Mouse (Mus musculus): Measurements from ENCODE around the gene Ppp3ca. TPM values are rescaled to one million over a fixed set of nuclear protein-coding genes. Genes with fewer than 3 reads are reported as not detected.

The Ppp3ca gene
- polyA plus RNA-seq, 1 experiment from 2014 or later = 84.3 TPM

- no peak overlapping the region for H3K4me3 ChIP-seq (replicated peaks)
- H3K4me1 ChIP-seq = no peaks in the 10 kb centered on the region
- WGBS = 93% methylated on average over 3 of the region's 3 CpGs
- no peak for ATAC-seq (ENCODE audit: low FRiP score)
- no peaks in the 10 kb centered on the region for H3K36me3 ChIP-seq (replicated peaks)
- H3K27me3 ChIP-seq = no peaks in the 10 kb centered on the region
- no peak overlapping the region for H3K27ac ChIP-seq
- H3K9ac ChIP-seq = no peak overlapping the region
- no peaks in the 10 kb centered on the region for H3K9me3 ChIP-seq
- H3K4me2 ChIP-seq = no peak overlapping the region
Observed at GRCm38 (mm10) chr3:136941602-136941926, 271.6 kb downstream of the Ppp3ca start.

DNA sequence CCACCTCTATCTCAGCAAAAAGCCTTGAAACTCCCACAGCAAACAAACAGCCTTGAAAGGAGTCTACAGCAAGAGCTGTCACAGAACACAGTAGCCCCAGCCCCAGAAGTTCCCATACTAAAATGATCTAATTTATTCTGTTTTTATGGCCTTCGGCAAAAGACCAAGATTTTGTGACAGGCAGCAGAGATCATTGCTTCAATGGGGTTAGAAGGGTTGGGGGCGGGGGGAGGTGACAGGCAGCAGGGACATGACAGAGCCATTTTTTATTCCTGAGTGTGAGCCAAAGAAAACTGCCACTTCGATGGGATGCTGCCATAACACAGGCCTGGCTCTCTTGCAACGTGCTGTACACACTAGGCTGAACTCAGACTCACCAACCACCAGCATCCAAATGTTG lies 275.6 kb downstream of the Ppp3ca start:
- Histone ChIP-seq H3K4me3 (replicated peaks) (no peak overlapping the region), H3K4me2 (no peak overlapping the region), H3K27me3 (no peaks in the 10 kb centered on the region), H3K36me3 (replicated peaks) (no peaks in the 10 kb centered on the region), H3K9ac (no peak overlapping the region), H3K27ac (no peak overlapping the region), H3K9me3 (no peaks in the 10 kb centered on the region), H3K4me1 (no peaks in the 10 kb centered on the region)
- 78% methylated on average over 4 of the region's 4 CpGs for WGBS
- no peak for ATAC-seq (ENCODE audit: low FRiP score)

DNA sequence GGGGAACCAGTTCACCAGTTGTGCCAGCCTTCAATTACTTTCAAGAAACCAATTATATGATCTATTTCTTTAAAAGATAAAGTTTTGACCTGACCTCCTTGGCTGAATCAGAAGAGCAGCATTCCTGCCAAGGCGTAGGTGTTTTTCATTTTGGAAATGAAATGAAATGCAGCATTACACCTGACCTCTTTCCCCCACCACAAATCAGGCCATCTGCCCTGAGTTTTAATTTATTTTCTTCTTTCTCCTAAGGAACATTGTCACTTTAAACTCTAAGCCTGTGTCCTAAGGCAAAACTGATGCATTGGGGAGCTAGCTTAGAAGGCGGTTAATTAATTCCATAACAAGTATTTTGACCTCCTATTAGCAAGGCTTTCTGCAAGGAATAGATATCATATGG lies 276.7 kb downstream of the Ppp3ca start:
- H3K4me2 ChIP-seq = no peak overlapping the region
- H3K36me3 ChIP-seq (replicated peaks) = no peaks in the 10 kb centered on the region
- 76% methylated on average over 2 of the region's 2 CpGs for WGBS
- no peaks in the 10 kb centered on the region for H3K4me1 ChIP-seq
- H3K9me3 ChIP-seq = no peaks in the 10 kb centered on the region
- H3K27ac ChIP-seq = no peak overlapping the region
- H3K9ac ChIP-seq = no peak overlapping the region
- ATAC-seq (ENCODE audit: low FRiP score) = no peak
- H3K27me3 ChIP-seq = no peaks in the 10 kb centered on the region
- no peak overlapping the region for H3K4me3 ChIP-seq (replicated peaks)

DNA sequence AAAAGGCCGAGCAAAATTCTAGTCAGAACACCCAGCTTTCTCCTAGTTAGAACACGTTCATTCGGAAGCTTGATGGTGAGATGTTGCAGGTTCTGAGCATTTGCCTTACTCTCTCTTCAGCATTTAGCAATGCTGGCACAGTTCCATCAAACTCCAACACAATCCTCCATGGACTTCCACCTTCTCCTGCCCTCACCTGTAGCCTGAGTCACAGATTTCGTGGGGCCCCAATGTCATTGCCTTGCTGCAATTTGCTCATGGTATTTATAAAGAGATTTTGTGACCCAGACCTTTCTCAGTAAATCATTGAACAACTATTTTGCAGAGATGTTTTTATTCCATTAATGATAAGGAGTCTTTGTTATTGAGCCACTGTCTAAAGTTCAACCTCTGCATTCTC lies 278.2 kb downstream of the Ppp3ca start:
- Histone ChIP-seq H3K27ac (no peak overlapping the region), H3K9me3 (no peaks in the 10 kb centered on the region), H3K27me3 (no peaks in the 10 kb centered on the region), H3K36me3 (replicated peaks) (no peaks in the 10 kb centered on the region), H3K9ac (no peak overlapping the region), H3K4me2 (no peak overlapping the region), H3K4me1 (no peaks in the 10 kb centered on the region), H3K4me3 (replicated peaks) (no peak overlapping the region)
- ATAC-seq (ENCODE audit: low FRiP score) = no peak
- WGBS = 91% methylated on average over 4 of the region's 4 CpGs

GRCm38 (mm10) chr3:136951792-136952191 lies 281.9 kb downstream of the Ppp3ca start:
- no peak overlapping the region for H3K27ac ChIP-seq
- H3K36me3 ChIP-seq (replicated peaks) = no peaks in the 10 kb centered on the region
- WGBS = 92% methylated on average over 1 of the region's 1 CpGs
- no peak overlapping the region for H3K4me3 ChIP-seq (replicated peaks)
- H3K9me3 ChIP-seq = no peaks in the 10 kb centered on the region
- no peaks in the 10 kb centered on the region for H3K4me1 ChIP-seq
- no peak overlapping the region for H3K4me2 ChIP-seq
- no peak for ATAC-seq (ENCODE audit: low FRiP score)
- no peaks in the 10 kb centered on the region for H3K27me3 ChIP-seq
- H3K9ac ChIP-seq = no peak overlapping the region

DNA sequence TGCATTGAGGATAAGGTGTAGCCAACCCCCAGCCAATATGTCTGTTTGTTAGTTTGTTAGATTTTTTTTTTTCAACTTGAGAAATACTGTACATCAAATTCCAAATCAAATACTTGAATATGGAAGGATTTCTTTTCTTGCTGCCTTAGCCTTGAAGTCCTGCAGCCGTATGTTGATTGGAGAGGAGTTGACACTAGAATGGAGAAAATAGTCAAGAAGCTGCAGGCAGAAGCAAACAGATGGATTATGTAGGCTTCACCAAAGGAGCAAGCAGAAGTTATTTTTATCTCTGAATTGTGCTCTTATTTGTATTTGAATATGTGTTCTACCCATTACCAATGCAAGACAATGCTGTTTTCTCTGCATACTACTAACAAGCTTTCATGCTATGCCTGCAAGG lies 282.9 kb downstream of the Ppp3ca start:
- 100% methylated on average over 1 of the region's 1 CpGs for WGBS
- H3K9me3 ChIP-seq = no peaks in the 10 kb centered on the region
- H3K27ac ChIP-seq = no peak overlapping the region
- no peaks in the 10 kb centered on the region for H3K27me3 ChIP-seq
- H3K4me3 ChIP-seq (replicated peaks) = no peak overlapping the region
- H3K4me1 ChIP-seq = no peaks in the 10 kb centered on the region
- ATAC-seq (ENCODE audit: low FRiP score) = no peak
- no peaks in the 10 kb centered on the region for H3K36me3 ChIP-seq (replicated peaks)
- H3K9ac ChIP-seq = no peak overlapping the region
- H3K4me2 ChIP-seq = no peak overlapping the region

GRCm38 (mm10) chr3:136955043-136955442 lies 285.1 kb downstream of the Ppp3ca start:
- H3K9ac ChIP-seq = no peak overlapping the region
- no peak for ATAC-seq (ENCODE audit: low FRiP score)
- WGBS = 92% methylated on average over 2 of the region's 2 CpGs
- no peak overlapping the region for H3K27ac ChIP-seq
- no peak overlapping the region for H3K4me2 ChIP-seq
- no peak overlapping the region for H3K4me3 ChIP-seq (replicated peaks)
- H3K27me3 ChIP-seq = no peaks in the 10 kb centered on the region
- no peaks in the 10 kb centered on the region for H3K36me3 ChIP-seq (replicated peaks)
- H3K4me1 ChIP-seq = no peaks in the 10 kb centered on the region
- H3K9me3 ChIP-seq = no peaks in the 10 kb centered on the region

- ATAC-seq (ENCODE audit: low FRiP score) = no peak
- H3K27me3 ChIP-seq = no peaks in the 10 kb centered on the region
- no peaks in the 10 kb centered on the region for H3K36me3 ChIP-seq (replicated peaks)
- H3K4me1 ChIP-seq = no peaks in the 10 kb centered on the region
- no peak overlapping the region for H3K4me2 ChIP-seq
- no peak overlapping the region for H3K4me3 ChIP-seq (replicated peaks)
- 84% methylated on average over 3 of the region's 3 CpGs for WGBS
- H3K9ac ChIP-seq = no peak overlapping the region
- H3K9me3 ChIP-seq = no peaks in the 10 kb centered on the region
- no peak overlapping the region for H3K27ac ChIP-seq
Observed at GRCm38 (mm10) chr3:136960314-136960713, 290.4 kb downstream of the Ppp3ca start.

DNA sequence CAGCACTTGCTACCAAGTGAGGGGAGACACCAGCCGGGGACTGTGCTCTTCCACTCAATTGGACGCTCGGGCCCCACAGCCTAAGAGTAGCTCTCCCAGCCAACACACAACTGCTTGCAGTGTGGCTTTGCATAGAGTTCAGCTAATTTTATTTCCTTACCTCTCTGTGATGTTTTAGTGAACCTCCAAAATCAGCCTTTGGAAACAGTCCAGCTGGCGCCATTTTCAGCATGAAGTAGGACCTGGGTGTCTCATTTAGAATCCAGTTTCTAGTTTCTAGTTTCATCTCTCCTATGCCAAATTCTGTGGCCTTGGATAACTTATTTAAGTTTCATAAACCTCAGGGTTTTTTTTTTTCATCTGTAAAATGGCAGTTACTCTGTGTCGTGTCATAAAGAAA lies 296.9 kb downstream of the Ppp3ca start:
- ATAC-seq (ENCODE audit: low FRiP score) = no peak

GRCm38 (mm10) chr3:136967510-136967909 lies 297.6 kb downstream of the Ppp3ca start:
- Histone ChIP-seq H3K9ac (no peak overlapping the region), H3K4me3 (replicated peaks) (no peak overlapping the region)
- WGBS = 90% methylated on average over 2 of the region's 2 CpGs

More for the DNA sequence above, 296.9 kb downstream of the Ppp3ca start:
- no peaks in the 10 kb centered on the region for H3K27me3 ChIP-seq
- H3K4me3 ChIP-seq (replicated peaks) = no peak overlapping the region
- no peak overlapping the region for H3K4me2 ChIP-seq
- H3K9ac ChIP-seq = no peak overlapping the region
- 87% methylated on average over 5 of the region's 5 CpGs for WGBS
- no peak overlapping the region for H3K27ac ChIP-seq
- no peaks in the 10 kb centered on the region for H3K36me3 ChIP-seq (replicated peaks)
- H3K4me1 ChIP-seq = no peaks in the 10 kb centered on the region
- no peaks in the 10 kb centered on the region for H3K9me3 ChIP-seq

GRCm38 (mm10) chr3:136969796-136970195 lies 299.9 kb downstream of the Ppp3ca start:
- H3K9ac ChIP-seq = no peak overlapping the region
- H3K27me3 ChIP-seq = no peaks in the 10 kb centered on the region
- no peaks in the 10 kb centered on the region for H3K36me3 ChIP-seq (replicated peaks)
- ATAC-seq (ENCODE audit: low FRiP score) = no peak
- WGBS = 90% methylated on average over 4 of the region's 4 CpGs
- H3K4me3 ChIP-seq (replicated peaks) = no peak overlapping the region
- no peaks in the 10 kb centered on the region for H3K9me3 ChIP-seq
- no peak overlapping the region for H3K4me2 ChIP-seq
- no peaks in the 10 kb centered on the region for H3K4me1 ChIP-seq
- H3K27ac ChIP-seq = no peak overlapping the region

More at GRCm38 (mm10) chr3:136967510-136967909, 297.6 kb downstream of the Ppp3ca start:
- no peak for ATAC-seq (ENCODE audit: low FRiP score)
- Histone ChIP-seq H3K4me2 (no peak overlapping the region), H3K9me3 (no peaks in the 10 kb centered on the region), H3K27me3 (no peaks in the 10 kb centered on the region), H3K4me1 (no peaks in the 10 kb centered on the region), H3K27ac (no peak overlapping the region), H3K36me3 (replicated peaks) (no peaks in the 10 kb centered on the region)

DNA sequence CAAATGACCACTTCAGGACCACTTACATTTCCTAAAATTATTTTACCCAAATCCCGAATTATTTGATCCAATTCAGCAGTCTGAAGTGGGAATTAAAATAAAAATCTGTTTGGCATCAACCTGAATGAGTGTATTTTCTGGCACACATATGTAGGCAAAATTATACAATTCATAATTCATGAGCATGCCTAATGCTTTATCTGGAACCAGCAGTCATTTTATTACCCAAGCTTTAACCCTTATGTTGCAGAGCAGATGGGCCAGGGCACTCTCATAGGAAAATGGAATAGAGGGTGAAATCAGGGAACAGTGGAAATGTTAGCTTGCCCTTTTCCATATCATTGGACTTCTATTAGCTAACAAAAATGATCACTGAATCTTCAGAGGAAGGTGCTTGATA lies 307.9 kb downstream of the Ppp3ca start:
- Histone ChIP-seq H3K4me2 (no peak overlapping the region), H3K36me3 (replicated peaks) (no peaks in the 10 kb centered on the region), H3K27ac (no peak overlapping the region), H3K9me3 (no peaks in the 10 kb centered on the region), H3K4me1 (no peaks in the 10 kb centered on the region), H3K9ac (no peak overlapping the region), H3K4me3 (replicated peaks) (no peak overlapping the region), H3K27me3 (no peaks in the 10 kb centered on the region)
- ATAC-seq (ENCODE audit: low FRiP score) = no peak
- 67% methylated on average over 1 of the region's 1 CpGs for WGBS

DNA sequence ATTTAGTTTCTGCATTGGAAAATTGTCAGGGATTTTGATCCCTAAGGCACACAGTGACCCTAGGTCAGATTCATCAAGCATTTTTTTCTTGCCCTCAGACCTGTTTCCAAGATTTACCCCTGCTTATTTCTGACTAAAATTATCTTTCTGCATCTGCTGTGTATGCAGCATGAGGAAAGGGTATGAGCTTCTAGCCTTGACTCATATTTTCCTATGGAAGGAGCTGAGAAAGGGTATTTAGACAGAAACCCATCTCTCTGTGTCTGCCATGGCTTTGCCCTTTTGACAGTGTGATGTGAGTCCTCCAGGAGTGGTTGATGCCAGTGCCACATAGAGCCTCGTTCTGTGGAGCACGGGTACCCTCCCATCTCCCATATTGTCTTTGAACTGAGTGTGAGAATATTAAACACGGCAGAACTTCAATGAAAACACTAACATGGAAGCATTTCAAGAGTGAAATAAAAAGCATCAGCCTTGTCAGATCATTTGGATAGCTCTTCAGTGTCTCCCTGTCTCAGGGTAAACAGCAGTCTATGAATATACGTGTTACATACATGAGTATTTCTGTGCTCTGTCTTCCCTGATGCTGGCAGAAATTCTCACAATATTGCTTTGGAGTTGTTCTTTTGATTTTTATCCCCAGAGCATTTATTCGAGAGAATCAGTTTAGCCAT lies 311.1 kb downstream of the Ppp3ca start:
- no peaks in the 10 kb centered on the region for H3K27me3 ChIP-seq
- H3K27ac ChIP-seq = no peak overlapping the region
- no peak overlapping the region for H3K4me2 ChIP-seq
- H3K36me3 ChIP-seq (replicated peaks) = no peaks in the 10 kb centered on the region
- no peak overlapping the region for H3K9ac ChIP-seq
- no peak for ATAC-seq (ENCODE audit: low FRiP score)
- H3K4me3 ChIP-seq (replicated peaks) = no peak overlapping the region
- H3K9me3 ChIP-seq = no peaks in the 10 kb centered on the region
- 81% methylated on average over 5 of the region's 5 CpGs for WGBS
- H3K4me1 ChIP-seq = no peaks in the 10 kb centered on the region

Data from forebrain, embryonic 12.5 days (tissue).